Mouse (Mus musculus): ENCODE data around the gene Arl14ep.

GRCm38 (mm10) chr2:106942451-106942850, 31.8 kb downstream of the Arl14ep start:
- TF ChIP-seq CTCF (IDR thresholded peaks at IDR 0.05; ENCODE audit: low read depth) = no peak
- TF ChIP-seq EP300 (IDR thresholded peaks at IDR 0.05; ENCODE audit: low read depth) = no peak

Measured in liver, postnatal 0 days (tissue).